Mouse (Mus musculus) myocyte (in vitro differentiated cells): ENCODE measurements at regions not wholly inside any gene's neighbourhood (a gene's known extent, or its start where the extent isn't known, plus 50 kb on each side); places are given as distances from the start of the nearest gene placed in this dataset.

Experiments used
- CEBPB ChIP-seq: IDR thresholded peaks from 2 replicates; pipeline ENCODE4 v1.6.1; 2011; ENCODE audit warnings: mild to moderate bottlenecking, moderate library complexity; ENCODE audit not compliant: poor library complexity, insufficient read depth, severe bottlenecking
- POLR2A ChIP-seq: IDR thresholded peaks from one replicate; pipeline ENCODE4 v1.6.1; 2011; ENCODE audit warnings: low read depth, mild to moderate bottlenecking, control low read depth, moderate library complexity; ENCODE audit not compliant: insufficient read length
- POLR2AphosphoS2 ChIP-seq: IDR thresholded peaks from one replicate; pipeline ENCODE4 v1.6.1; 2011; ENCODE audit warnings: low read depth, control low read depth; ENCODE audit not compliant: insufficient read length
- TCF12 ChIP-seq: IDR thresholded peaks from one replicate; pipeline ENCODE4 v1.6.1; 2011; ENCODE audit warnings: mild to moderate bottlenecking, control low read depth; ENCODE audit not compliant: poor library complexity, insufficient read depth, severe bottlenecking
- USF1 ChIP-seq: IDR thresholded peaks from one replicate; pipeline ENCODE4 v1.6.1; 2011; ENCODE audit warnings: low read depth, mild to moderate bottlenecking, control low read depth, moderate library complexity

DNA sequence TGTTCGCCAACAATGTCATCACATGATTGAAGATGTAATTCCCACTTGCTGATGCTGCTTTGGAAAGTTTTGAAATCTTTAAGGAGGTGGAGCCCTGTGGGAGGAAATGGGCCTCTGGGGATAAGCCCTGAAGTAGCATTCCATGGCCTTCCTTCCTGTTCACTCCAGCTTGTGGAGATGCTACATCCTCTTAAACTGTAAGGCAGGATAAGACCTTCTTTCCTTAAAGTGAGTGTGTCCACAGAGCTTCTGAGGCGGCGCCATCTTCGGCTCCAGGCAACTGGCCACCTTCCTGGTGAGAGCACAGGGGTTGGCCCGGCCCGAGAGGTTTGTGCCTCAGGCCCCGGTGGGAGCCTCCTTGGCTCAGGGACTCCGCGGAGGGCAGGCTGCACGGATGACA is 173.1 kb downstream of the Fam124b start:
- no peak for TF ChIP-seq POLR2A
- no peak for TF ChIP-seq CEBPB
- TF ChIP-seq USF1: no peak
- TF ChIP-seq POLR2AphosphoS2: no peak
- TF ChIP-seq TCF12: no peak
